Mouse (Mus musculus) stomach, adult 2 months (tissue): Measurements from ENCODE around the gene Cyp2j13. TPM values are rescaled to one million over a fixed set of nuclear protein-coding genes. Genes with fewer than 3 reads are reported as not detected.

Experiments used
- polyA plus RNA-seq: library from polyadenylated mRNA; depleted of rRNA; stranded (reverse); fragments of >200 nt; gene quantifications from 2 replicates; pipeline ENCODE4 v1.2.3, GENCODE M21; 2012; rRNA removed

The Cyp2j13 gene
- not detected in 2 replicates for polyA plus RNA-seq

DNA sequence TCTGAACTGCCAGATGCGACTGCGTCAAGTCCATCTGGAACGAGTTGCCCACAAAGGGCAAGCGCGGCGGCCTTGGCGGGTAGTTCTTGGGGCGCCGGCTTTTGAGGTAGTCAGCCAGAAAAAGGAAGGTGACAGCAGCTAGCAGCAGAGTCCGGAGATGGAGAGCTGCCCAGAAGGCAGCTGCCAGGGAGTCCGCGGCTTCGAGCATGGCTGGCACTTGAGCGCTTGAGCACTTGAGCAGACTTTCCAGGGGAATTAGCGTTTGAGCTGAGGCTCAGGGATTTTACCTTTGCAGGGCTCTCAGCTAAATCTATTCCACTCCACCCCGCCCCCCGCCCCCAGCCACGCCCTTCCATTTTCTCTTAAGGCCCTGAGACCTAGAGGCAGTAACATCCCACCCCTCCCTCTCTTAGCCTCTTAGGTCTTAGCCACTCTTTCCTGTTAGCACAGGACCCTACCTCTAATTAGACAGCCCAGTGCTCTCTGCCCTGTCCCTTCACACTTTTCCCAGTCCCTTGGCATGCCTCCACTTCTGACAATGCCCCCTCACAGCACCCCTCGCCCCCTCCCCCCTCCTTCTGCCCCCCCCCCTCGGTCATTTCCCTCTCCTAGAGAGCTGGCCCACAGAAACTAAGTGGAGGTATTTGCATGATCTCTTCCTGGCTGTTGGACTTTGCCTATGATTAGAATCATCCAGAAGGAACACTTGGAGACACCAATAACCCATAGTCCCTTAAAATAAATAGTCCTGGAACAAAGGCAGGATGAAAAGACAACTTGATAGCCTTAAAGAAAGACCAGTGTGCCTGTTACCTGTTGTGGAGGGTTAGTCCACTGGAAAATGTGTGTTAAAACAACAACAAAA, at the start of gene Cyp2j13:
TSS of gene Cyp2j13 (minus strand) at position 286 of the 865 bp plus-strand sequence.

Other genes with a start within 250 kb of the Cyp2j13 start
- gene Hook1, start 110.3 kb downstream of the Cyp2j13 start, polyA plus RNA-seq, result 1.5 and 1.9 TPM in 2 replicates
- not detected in 2 replicates for gene Cyp2j12, start 63.6 kb upstream of the Cyp2j13 start, polyA plus RNA-seq
- gene Cyp2j7, start 159.1 kb upstream of the Cyp2j13 start, polyA plus RNA-seq, result not detected in 2 replicates